Mouse (Mus musculus) adrenal gland, adult 2 months (tissue): ENCODE measurements around the gene Cdkl2. TPM values are rescaled to one million over a fixed set of nuclear protein-coding genes. Genes with fewer than 3 reads are reported as not detected.

Source experiments
- DNase-seq: peaks from one replicate; pipeline ENCODE4 v3.0.0; 2021
- polyA plus RNA-seq: library from polyadenylated mRNA; depleted of rRNA; stranded (reverse); fragments of >200 nt; gene quantifications from 2 replicates; pipeline ENCODE4 v1.2.3, GENCODE M21; 2012
- total RNA-seq, 2 experiments: library from RNA; stranded (reverse); gene quantifications; 2 replicates each; pipeline ENCODE4 v1.2.3; 2021

Cdkl2 gene
- total and polyA plus RNA-seq, 3 experiments: 0.62 to 6.9 (median 4.9) TPM

- DNase-seq: no peak
Measured at GRCm38 (mm10) chr5:91993061-91993460, 50.6 kb downstream of the Cdkl2 start.

- no peak for DNase-seq
Measured at GRCm38 (mm10) chr5:91991191-91991937, 52.3 kb downstream of the Cdkl2 start.

GRCm38 (mm10) chr5:91989261-91989660 lies 54.4 kb downstream of the Cdkl2 start:
- no peak for DNase-seq

- DNase-seq: no peak
Measured at GRCm38 (mm10) chr5:91987799-91988198, 55.9 kb downstream of the Cdkl2 start.

- no peak for DNase-seq
Measured at GRCm38 (mm10) chr5:91987236-91987635, 56.4 kb downstream of the Cdkl2 start, which contains the start of gene Odaph. Gene Odaph (plus strand): TSS chr5:91987475.

- no peak for DNase-seq
Measured at GRCm38 (mm10) chr5:91985721-91986120, 58.0 kb downstream of the Cdkl2 start.

GRCm38 (mm10) chr5:91983490-91983889 lies 60.2 kb downstream of the Cdkl2 start:
- no peak for DNase-seq

- no peak for DNase-seq
Measured at GRCm38 (mm10) chr5:91981176-91981840, 62.4 kb downstream of the Cdkl2 start.

- no peak for DNase-seq
Measured at GRCm38 (mm10) chr5:91977397-91977770, 66.3 kb downstream of the Cdkl2 start.

- no peak for DNase-seq
Measured at GRCm38 (mm10) chr5:91976566-91977396, 66.9 kb downstream of the Cdkl2 start.

GRCm38 (mm10) chr5:91975758-91976157 lies 67.9 kb downstream of the Cdkl2 start:
- no peak for DNase-seq

- DNase-seq: no peak
Measured at GRCm38 (mm10) chr5:91974002-91974401, 69.7 kb downstream of the Cdkl2 start.

GRCm38 (mm10) chr5:91972046-91972445 lies 71.6 kb downstream of the Cdkl2 start:
- DNase-seq: no peak

GRCm38 (mm10) chr5:91962639-91963440 lies 80.8 kb downstream of the Cdkl2 start, which contains the start of gene Rchy1:
Gene Rchy1 (minus strand): TSS chr5:91963068.
- DNase-seq: peak; percentile 97

- DNase-seq: no peak
Measured at GRCm38 (mm10) chr5:91962259-91962638, 81.4 kb downstream of the Cdkl2 start.

GRCm38 (mm10) chr5:91961370-91961769 lies 82.3 kb downstream of the Cdkl2 start:
- DNase-seq: peak; percentile 22

GRCm38 (mm10) chr5:91960606-91961254 lies 83.0 kb downstream of the Cdkl2 start:
- DNase-seq: peak; percentile 49

GRCm38 (mm10) chr5:91959986-91960385 lies 83.7 kb downstream of the Cdkl2 start:
- DNase-seq: no peak

GRCm38 (mm10) chr5:91959096-91959495 lies 84.6 kb downstream of the Cdkl2 start:
- DNase-seq: no peak

GRCm38 (mm10) chr5:91956991-91957760 lies 86.5 kb downstream of the Cdkl2 start:
- no peak for DNase-seq
